Mouse (Mus musculus): Measurements from ENCODE around the gene Tex26.

- TF ChIP-seq CTCF (IDR thresholded peaks at IDR 0.05; ENCODE audit: low read depth) (no peak), EP300 (IDR thresholded peaks at IDR 0.05; ENCODE audit: low read depth) (no peak)
These were observed 60.5 kb downstream of the Tex26 start for GRCm38 (mm10) chr5:149499936-149500335.
